Mouse (Mus musculus) kidney, adult 2 months (tissue): ENCODE measurements around the gene Ascl4. TPM values are rescaled to one million over a fixed set of nuclear protein-coding genes. Genes with fewer than 3 reads are reported as not detected.

Experiments used
- DNase-seq: peaks from one replicate; pipeline ENCODE4 v3.0.0; 2021
- H3K27ac ChIP-seq: fragments of 200-500 bp; 2 replicates; pipeline ENCODE4 v1.5.1; 2012; ENCODE audit warnings: low read depth, low read length, control low read depth, inconsistent platforms; ENCODE audit not compliant: insufficient read depth
- H3K27me3 ChIP-seq: fragments of 200-500 bp; replicated peaks from 2 replicates; pipeline ENCODE4 v1.6.1; 2012; ENCODE audit warnings: mild to moderate bottlenecking, moderate library complexity, low read length, inconsistent platforms; ENCODE audit not compliant: control insufficient read depth, insufficient read depth
- H3K36me3 ChIP-seq: fragments of 200-500 bp; 2 replicates; pipeline ENCODE4 v1.6.1; 2012; ENCODE audit warnings: mild to moderate bottlenecking, moderate library complexity, low read length, inconsistent platforms; ENCODE audit not compliant: control insufficient read depth, insufficient read depth
- H3K4me1 ChIP-seq: fragments of 200-500 bp; 2 replicates; pipeline ENCODE4 v1.6.1; 2011; ENCODE audit warnings: low read length; ENCODE audit not compliant: control insufficient read depth, insufficient read depth
- H3K4me3 ChIP-seq: fragments of 200-500 bp; 2 replicates; pipeline ENCODE4 v1.5.1; 2011; ENCODE audit warnings: mild to moderate bottlenecking, low read depth, low read length, control low read depth; ENCODE audit not compliant: insufficient read depth
- CTCF ChIP-seq: fragments of 200-500 bp; conservative IDR thresholded peaks from 2 replicates; pipeline ENCODE4 v1.5.1; 2011; ENCODE audit warnings: low read depth, mild to moderate bottlenecking, control low read depth, low read length, moderate library complexity, mixed read lengths; ENCODE audit not compliant: insufficient read depth, insufficient read length
- POLR2A ChIP-seq: fragments of 200-500 bp; IDR thresholded peaks from one replicate; pipeline ENCODE4 v1.6.1; 2011; ENCODE audit warnings: low read depth, low read length, control low read depth
- WGBS: fragments of 180-500 bp; shearing (Covaris S2); methylation state at CpG from one replicate; pipeline ENCODE4 v1.1.7; 2018; 5-methylcytosine and 5-hydroxymethylcytosine counted together
- polyA plus RNA-seq: library from polyadenylated mRNA; depleted of rRNA; stranded (reverse); fragments of >200 nt; gene quantifications from 2 replicates; pipeline ENCODE4 v1.2.3, GENCODE M21; 2012; rRNA removed

Ascl4 gene
- polyA plus RNA-seq, 1 experiment, result 0.36 TPM

DNA sequence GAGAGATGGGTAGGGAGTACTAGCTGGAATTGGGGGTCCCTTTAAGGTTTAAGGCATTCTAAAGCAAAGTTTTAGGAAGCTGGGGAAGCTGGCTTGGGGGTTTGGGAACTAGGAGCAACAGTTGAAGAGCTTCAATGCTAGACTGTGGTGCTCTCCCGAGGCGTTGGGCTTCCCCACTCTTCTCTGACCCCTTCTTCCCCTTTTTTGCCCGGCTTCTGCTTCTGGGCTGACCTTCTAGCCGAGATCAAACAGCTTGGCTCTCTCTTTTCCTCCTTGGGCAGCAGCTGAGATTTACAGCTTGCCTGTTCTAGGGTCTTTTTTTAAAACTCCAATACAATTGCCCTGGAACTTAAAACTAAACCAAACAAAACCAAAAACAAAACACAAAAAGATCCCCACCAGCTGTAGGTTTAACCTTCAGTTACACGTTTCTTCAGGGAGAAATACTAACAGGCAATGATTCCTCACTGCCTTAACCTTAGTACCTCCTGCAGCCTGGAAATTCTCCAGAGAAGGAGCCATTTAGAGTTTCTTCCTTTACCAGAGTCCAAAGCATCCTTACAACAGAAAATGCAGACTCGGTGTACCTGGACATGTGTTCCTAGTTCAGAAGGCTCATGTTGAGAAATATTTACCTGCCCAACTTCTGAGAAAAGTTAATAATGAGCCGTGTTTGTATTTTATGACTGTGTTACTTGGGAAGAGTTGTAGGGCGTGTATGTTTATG lies 42.6 kb downstream of the Ascl4 start:
- peak overlapping the region; percentile 89 for H3K27ac ChIP-seq
- no peaks in the 10 kb centered on the region for H3K36me3 ChIP-seq
- H3K4me3 ChIP-seq, result no peak overlapping the region
- peaks cover 10% of the 10 kb centered on the region; the same call in 1 of the 2 replicates for H3K4me1 ChIP-seq
- 29% methylated on average over 8 of the region's 8 CpGs for WGBS
- TF ChIP-seq POLR2A, result no peak
- TF ChIP-seq CTCF, result no peak
- DNase-seq, result peak; percentile 94
- no peaks in the 10 kb centered on the region for H3K27me3 ChIP-seq

DNA sequence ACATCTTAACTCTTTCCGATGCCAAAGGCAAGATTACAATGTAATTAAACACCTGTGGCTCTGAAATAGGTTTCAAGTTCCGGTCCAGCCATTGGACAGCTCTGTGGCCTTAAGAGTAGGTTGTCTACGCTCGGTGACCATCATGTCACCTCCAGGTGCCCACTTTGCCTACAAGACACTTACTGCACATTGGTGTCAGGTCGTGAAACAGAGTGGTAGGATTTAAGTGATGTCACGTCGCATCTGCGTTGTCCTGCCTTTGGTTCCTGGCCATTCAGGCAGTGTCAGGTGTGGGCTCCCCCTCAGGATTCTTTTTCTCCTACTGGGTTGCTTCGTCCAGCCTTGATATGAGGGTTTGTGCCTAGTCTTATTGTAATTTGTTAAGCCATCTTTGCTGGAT lies 44.3 kb downstream of the Ascl4 start:
- Histone ChIP-seq H3K27ac (no peak overlapping the region), H3K36me3 (no peaks in the 10 kb centered on the region), H3K4me1 (peaks cover 10% of the 10 kb centered on the region; the same call in 1 of the 2 replicates), H3K4me3 (no peak overlapping the region), H3K27me3 (no peaks in the 10 kb centered on the region)
- TF ChIP-seq CTCF (no peak), POLR2A (no peak)
- WGBS, result 91% methylated on average over 9 of the region's 9 CpGs
- no peak for DNase-seq

DNA sequence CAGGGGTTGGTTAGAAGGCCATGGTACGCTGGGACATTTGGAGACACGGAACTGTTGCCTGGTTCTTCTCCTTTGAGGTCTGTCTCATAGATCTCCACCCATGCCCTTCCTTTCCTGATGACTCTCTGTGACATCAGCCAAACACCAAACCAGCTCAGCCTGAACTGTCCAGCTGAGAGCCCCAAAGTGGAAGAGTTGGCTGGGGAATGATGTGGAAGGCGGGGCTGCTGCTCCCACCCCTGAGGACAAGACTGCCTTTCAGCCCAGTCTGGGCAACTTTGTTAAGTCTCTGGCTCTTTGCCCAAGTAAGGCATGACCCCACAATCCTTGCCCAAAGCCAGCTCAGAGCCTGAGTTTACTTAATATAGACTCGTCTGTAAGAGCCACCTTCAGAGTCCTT lies 45.4 kb downstream of the Ascl4 start:
- 71% methylated on average over 4 of the region's 4 CpGs for WGBS

DNA sequence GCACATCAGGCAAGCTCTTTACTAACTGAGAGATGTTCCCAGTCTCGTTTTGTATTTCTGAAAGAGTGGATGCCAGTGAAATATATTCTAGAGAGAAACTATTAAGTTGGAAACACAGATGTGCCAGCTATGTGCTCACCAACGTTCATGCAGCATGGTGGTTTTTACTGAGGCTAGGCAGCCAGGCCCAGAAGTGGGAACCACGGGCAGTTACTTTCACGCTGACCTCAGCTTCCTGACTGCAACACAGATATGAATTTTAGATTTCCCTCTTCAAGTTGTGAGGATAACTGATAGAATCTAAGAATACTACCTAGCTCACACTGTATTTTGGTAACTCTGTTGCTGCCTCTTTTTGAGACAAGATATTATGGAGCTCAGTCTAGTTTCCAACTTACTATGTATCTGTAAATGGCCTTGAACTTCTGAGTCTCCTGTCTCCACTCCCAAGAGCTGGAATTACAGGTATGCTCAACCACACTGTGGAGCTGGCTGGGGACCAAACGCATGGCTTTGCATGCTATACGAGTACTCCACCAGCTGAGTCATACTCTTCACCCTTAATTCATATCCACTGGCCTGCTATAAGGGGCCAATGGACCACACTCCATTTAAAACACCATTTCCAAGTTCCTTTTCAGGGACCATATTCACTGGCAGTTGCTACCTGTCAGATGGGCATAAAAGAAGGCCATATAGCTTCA lies 62.1 kb downstream of the Ascl4 start:
- H3K4me1 ChIP-seq, result peaks cover 4% of the 10 kb centered on the region; the same call in 1 of the 2 replicates
- WGBS, result 62% methylated on average over 6 of the region's 6 CpGs

More for the DNA sequence above, 45.4 kb downstream of the Ascl4 start:
- H3K27ac ChIP-seq, result no peak overlapping the region
- TF ChIP-seq POLR2A (no peak), CTCF (no peak)
- H3K36me3 ChIP-seq, result no peaks in the 10 kb centered on the region
- H3K4me3 ChIP-seq, result no peak overlapping the region
- H3K4me1 ChIP-seq, result peaks cover 10% of the 10 kb centered on the region; the same call in 1 of the 2 replicates
- no peak for DNase-seq
- H3K27me3 ChIP-seq, result no peaks in the 10 kb centered on the region

DNA sequence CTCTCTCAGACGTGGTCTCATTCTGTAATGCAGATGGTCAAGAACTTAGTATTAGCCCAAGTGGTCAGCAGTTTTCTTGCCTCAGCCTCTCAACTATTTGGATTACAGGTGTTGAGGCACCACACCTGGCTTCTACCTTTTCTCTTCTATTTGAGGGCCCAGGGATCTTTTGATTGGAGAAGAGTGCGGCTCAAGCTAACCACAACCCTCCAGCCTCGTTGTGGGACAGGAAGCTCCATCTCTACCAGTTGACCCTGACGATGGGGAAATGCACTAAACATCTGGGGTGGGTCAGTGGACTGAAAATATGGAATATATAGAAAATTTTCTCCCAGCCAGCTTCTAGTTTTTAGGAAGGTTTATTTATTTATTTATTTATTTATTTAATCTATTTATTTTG lies 64.9 kb downstream of the Ascl4 start:
- no peak for DNase-seq
- H3K27ac ChIP-seq, result no peak overlapping the region
- H3K4me3 ChIP-seq, result no peak overlapping the region
- WGBS, result 79% methylated on average over 4 of the region's 4 CpGs
- no peaks in the 10 kb centered on the region for H3K36me3 ChIP-seq
- TF ChIP-seq CTCF (no peak), POLR2A (no peak)
- H3K27me3 ChIP-seq, result no peaks in the 10 kb centered on the region
- H3K4me1 ChIP-seq, result peaks cover 4% of the 10 kb centered on the region; the same call in 1 of the 2 replicates

More for the DNA sequence above, 62.1 kb downstream of the Ascl4 start:
- Histone ChIP-seq H3K4me3 (no peak overlapping the region), H3K36me3 (no peaks in the 10 kb centered on the region), H3K27ac (no peak overlapping the region), H3K27me3 (no peaks in the 10 kb centered on the region; the same call in 1 of the 2 replicates)
- no peak for DNase-seq
- no peak for TF ChIP-seq POLR2A
- no peak for TF ChIP-seq CTCF

DNA sequence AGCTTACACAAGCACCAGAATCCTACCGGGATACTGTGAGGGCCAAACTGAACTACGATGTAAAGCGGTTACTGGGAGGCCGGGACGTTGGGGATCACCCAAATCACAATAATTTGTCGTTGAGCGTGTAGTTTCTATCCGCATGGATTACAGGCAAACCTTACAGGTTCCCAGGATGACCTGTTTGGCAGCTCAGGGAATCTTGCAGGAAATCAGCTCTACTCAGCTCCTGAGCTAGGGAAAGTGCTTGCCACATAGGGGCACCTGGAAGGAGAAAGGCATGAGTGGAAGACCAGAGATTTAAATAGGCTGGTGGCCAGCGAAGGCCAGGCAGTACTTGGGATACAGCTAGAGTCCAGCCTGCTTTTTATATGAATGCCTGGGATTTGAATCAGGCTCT lies 66.4 kb downstream of the Ascl4 start:
- no peaks in the 10 kb centered on the region for H3K27me3 ChIP-seq
- no peak overlapping the region for H3K4me3 ChIP-seq
- no peak overlapping the region for H3K27ac ChIP-seq
- no peak for DNase-seq
- H3K36me3 ChIP-seq, result no peaks in the 10 kb centered on the region
- 92% methylated on average over 9 of the region's 9 CpGs for WGBS
- no peak for TF ChIP-seq CTCF
- TF ChIP-seq POLR2A, result no peak
- H3K4me1 ChIP-seq, result peaks cover 4% of the 10 kb centered on the region; the same call in 1 of the 2 replicates

DNA sequence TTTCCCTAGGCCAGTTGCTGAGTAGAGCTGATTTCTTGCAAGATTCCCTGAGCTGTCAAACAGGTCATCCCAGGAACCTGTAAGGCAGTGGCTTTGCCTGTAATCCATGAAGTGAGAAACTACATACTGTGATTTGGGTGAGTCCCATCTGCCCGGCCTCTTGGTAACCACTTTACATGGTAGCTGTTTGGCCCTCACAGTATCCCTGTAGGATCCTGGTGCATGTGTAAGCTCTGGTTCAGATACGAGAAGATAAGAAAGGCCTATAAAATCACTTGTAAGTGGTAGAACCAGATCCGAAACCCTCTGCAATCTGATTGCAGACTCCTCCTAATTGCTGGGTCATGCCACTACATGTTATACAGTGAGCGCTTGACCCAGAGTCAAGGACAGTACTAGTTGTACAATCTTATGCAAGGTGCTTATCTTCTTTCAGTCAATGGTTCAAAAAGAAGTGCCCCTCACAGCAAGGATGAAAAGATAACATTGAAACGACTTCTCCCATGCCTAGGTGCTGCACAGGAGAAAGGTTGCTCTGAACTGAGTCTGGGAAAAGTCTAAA lies 67.1 kb downstream of the Ascl4 start:
- Histone ChIP-seq H3K4me1 (peaks cover 4% of the 10 kb centered on the region; the same call in 1 of the 2 replicates), H3K36me3 (no peaks in the 10 kb centered on the region), H3K4me3 (no peak overlapping the region), H3K27ac (no peak overlapping the region), H3K27me3 (no peaks in the 10 kb centered on the region)
- WGBS, result 79% methylated on average over 5 of the region's 5 CpGs
- no peak for DNase-seq
- TF ChIP-seq POLR2A (no peak), CTCF (no peak)

Other genes with a start within 250 kb of the Ascl4 start
- 7.6 and 8.7 TPM in 2 replicates for gene Pwp1, start 98.2 kb upstream of the Ascl4 start, polyA plus RNA-seq
- gene Prdm4, start 10.5 kb upstream of the Ascl4 start, polyA plus RNA-seq, result 15.4 and 19.8 TPM in 2 replicates
- gene Rtcb, start 30.1 kb downstream of the Ascl4 start, polyA plus RNA-seq, result 63.6 and 80.4 TPM in 2 replicates
- 0.08 and 0.11 TPM in 2 replicates for gene Bpifc, start 84.2 kb downstream of the Ascl4 start, polyA plus RNA-seq
- gene Fbxo7, start 94.3 kb downstream of the Ascl4 start, polyA plus RNA-seq, result 81.5 and 81.6 TPM in 2 replicates